Mouse (Mus musculus) myocyte (in vitro differentiated cells): ENCODE data around the gene Clasp1.

ENCODE experiments used
- E2F4 ChIP-seq: IDR thresholded peaks from one replicate; pipeline ENCODE4 v1.6.1; 2011; ENCODE audit warnings: mild to moderate bottlenecking, control low read depth, moderate library complexity; ENCODE audit not compliant: insufficient read depth
- MAX ChIP-seq: IDR thresholded peaks from one replicate; pipeline ENCODE4 v1.6.1; 2011; ENCODE audit warnings: low read depth, mild to moderate bottlenecking, control low read depth
- MYOG ChIP-seq, 3 experiments: IDR thresholded peaks; one replicate each; pipeline ENCODE4 v1.6.1; 2011; ENCODE audit warnings: control low read depth in 2 of 3, low read depth in 2 of 3, mild to moderate bottlenecking in 2 of 3; ENCODE audit not compliant: insufficient read length in 2 of 3, control insufficient read depth in 1 of 3, insufficient read depth in 1 of 3
- POLR2A ChIP-seq: IDR thresholded peaks from one replicate; pipeline ENCODE4 v1.6.1; 2011; ENCODE audit warnings: low read depth, mild to moderate bottlenecking, control low read depth, moderate library complexity; ENCODE audit not compliant: insufficient read length

GRCm38 (mm10) chr1:118622857-118623256 lies 234.0 kb downstream of the Clasp1 start:
- no peak for TF ChIP-seq POLR2A
- TF ChIP-seq MYOG (IDR thresholded peaks at IDR 0.05; ENCODE audit: control insufficient read depth in 1 of 3, insufficient read depth in 1 of 3, insufficient read length in 2 of 3, low read depth in 2 of 3), result no peak
- no peak for TF ChIP-seq MAX
- no peak for TF ChIP-seq E2F4
